Mouse (Mus musculus): ENCODE results near the gene Klhl21.

- no peak for TF ChIP-seq CTCF (IDR thresholded peaks at IDR 0.05; ENCODE audit: low read depth)
- no peak for TF ChIP-seq EP300 (IDR thresholded peaks at IDR 0.05; ENCODE audit: low read depth)
Measured at GRCm38 (mm10) chr4:152010091-152010706, 1.6 kb downstream of the Klhl21 start.

Measured in liver, embryonic 14.5 days (tissue).